Mouse (Mus musculus) liver, embryonic 14.5 days (tissue): ENCODE measurements around the gene Vmn1r124.
"Not testable (repeated sequence)": the region's sequence is repeated elsewhere in the genome, so short reads cannot be mapped to it uniquely, and the experiment has no call there.

ENCODE experiments used
- CTCF ChIP-seq: IDR thresholded peaks from 2 replicates; pipeline ENCODE4 v1.5.1; 2016; ENCODE audit warnings: antibody characterized with exemption, low read depth, control low read depth
- EP300 ChIP-seq: IDR thresholded peaks from 2 replicates; pipeline ENCODE4 v1.6.1; 2016; ENCODE audit warnings: antibody characterized with exemption, low read depth

- not testable (repeated sequence) for TF ChIP-seq CTCF, EP300
Measured at GRCm38 (mm10) chr7:21260517-21260916, at the start of gene Vmn1r124.
